Mouse (Mus musculus) brain, embryonic 14.5 days (tissue): Measurements from ENCODE around the gene Nectin1.

Experiments
- CTCF ChIP-seq: fragments of 200-500 bp; IDR thresholded peaks from 2 replicates; pipeline ENCODE4 v1.5.1; 2012; ENCODE audit warnings: inconsistent platforms, mild to moderate bottlenecking, moderate library complexity, borderline replicate concordance; ENCODE audit not compliant: insufficient read depth, insufficient read length; ENCODE audit errors: extremely low read depth
- POLR2A ChIP-seq: fragments of 200-500 bp; IDR thresholded peaks from 2 replicates; pipeline ENCODE4 v1.6.1; 2012; ENCODE audit warnings: mild to moderate bottlenecking, inconsistent platforms, borderline replicate concordance; ENCODE audit not compliant: poor library complexity, insufficient read depth, insufficient read length, severe bottlenecking; ENCODE audit errors: extremely low read depth

DNA sequence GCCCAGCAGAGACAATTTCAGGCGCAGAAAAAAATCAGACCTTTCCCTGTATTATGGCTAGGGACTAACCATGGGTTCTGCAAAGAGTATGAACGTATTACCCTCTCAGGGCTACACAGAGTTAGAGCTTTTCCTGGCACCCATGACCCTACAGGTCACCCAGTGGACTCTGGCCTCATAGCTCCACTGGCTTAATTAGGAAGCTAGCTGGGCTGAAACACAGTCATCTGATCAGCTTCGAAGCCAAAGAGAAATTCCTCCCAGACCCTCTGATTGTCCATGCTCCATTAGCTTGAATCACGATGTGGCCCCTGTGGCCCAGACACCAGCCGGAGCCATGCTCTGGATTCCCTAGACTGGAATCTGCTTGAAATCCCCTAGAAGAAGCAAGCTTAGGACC is 10.3 kb downstream of the Nectin1 start:
- TF ChIP-seq CTCF (no peak), POLR2A (no peak)
